8 mouse cellular contexts compared by ENCODE assay signal in the genomic region with DNA sequence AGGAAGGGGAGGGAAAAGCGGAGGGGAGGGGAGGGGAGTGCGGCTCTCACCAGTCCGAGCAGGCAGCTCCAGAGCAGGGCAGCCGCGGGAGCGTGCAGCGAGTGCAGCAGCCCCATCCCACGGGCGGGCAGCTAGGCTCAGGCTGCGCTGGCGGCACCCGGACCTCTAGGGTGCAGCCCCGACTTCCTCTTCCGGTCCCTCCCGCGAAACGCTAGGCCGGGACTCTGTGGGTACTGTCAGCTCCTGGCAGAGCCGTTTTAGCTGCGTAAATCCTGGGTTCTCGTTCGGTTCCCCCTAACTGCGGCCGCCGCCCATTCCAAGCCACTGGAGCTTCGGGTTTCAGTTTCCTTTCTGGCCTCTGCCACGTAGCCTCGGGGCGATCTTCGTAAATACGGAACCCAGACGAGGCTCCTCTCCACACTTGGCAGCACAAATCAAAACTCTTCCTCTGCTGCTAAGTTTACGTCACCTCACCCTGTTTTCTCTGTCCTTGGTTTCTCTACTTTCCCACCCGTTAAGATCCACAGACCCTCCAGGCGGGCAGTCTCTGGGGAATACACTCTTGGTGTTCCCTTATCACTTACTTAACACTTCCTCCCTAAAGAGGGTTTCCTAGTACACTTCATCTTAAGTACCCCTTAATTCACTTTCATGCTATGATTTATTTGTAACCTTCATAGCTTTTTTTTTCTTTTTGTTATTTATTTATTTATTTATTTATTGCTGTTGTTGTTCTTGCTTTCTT. TPM values are rescaled to one million over a fixed set of nuclear protein-coding genes. Genes with fewer than 3 reads are reported as not detected.
DNase-seq lines count a peak whose midpoint lies in the region; ATAC-seq and TF ChIP-seq lines count a peak whose summit lies in the region.

A gene (minus strand): TSS at position 339 of the 745 bp plus-strand sequence.

- TF ChIP-seq RAD21 in CH12.LX (IDR thresholded peaks at IDR 0.05; ENCODE audit: low read depth, low read length) = no peak

- peak within 1 kb of the TSS; percentile 75 to 84 (median 81) for H3K4me3 ChIP-seq in CH12.LX (replicated peaks in 1 of 3; ENCODE audit: low read depth in 2 of 3, low read length in 2 of 3, poor library complexity in 1 of 3)
- peak within 1 kb of the TSS; percentile 60 for H3K4me3 ChIP-seq in forebrain, embryonic 11.5 days (ENCODE audit: low read depth, low read length)
- H3K4me3 ChIP-seq in heart, embryonic 16.5 days (ENCODE audit: low read length) = peak within 1 kb of the TSS; percentile 68
- H3K4me3 ChIP-seq in liver, embryonic 15.5 days (replicated peaks) = peak within 1 kb of the TSS; percentile 68
- peak within 1 kb of the TSS; percentile 56 for H3K4me3 ChIP-seq in neural tube, embryonic 12.5 days

- H3K4me2 ChIP-seq in CH12.LX (ENCODE audit: insufficient read depth, low read depth, poor library complexity, severe bottlenecking) = peak within 1 kb of the TSS; percentile 84
- peak within 1 kb of the TSS; percentile 88 for H3K4me2 ChIP-seq in forebrain, embryonic 11.5 days (ENCODE audit: low read depth, low read length, severe bottlenecking)
- peak within 1 kb of the TSS; percentile 79 for H3K4me2 ChIP-seq in heart, embryonic 16.5 days (ENCODE audit: low read depth, low read length)
- peak within 1 kb of the TSS; percentile 86 for H3K4me2 ChIP-seq in liver, embryonic 15.5 days
- peak within 1 kb of the TSS; percentile 67 for H3K4me2 ChIP-seq in neural tube, embryonic 12.5 days (replicated peaks)

- H3K9ac ChIP-seq in CH12.LX (ENCODE audit: insufficient read depth, low read depth) = peak within 1 kb of the TSS; percentile 85
- H3K9ac ChIP-seq in forebrain, embryonic 11.5 days (ENCODE audit: low read length) = peak within 1 kb of the TSS; percentile 85
- H3K9ac ChIP-seq in heart, embryonic 16.5 days (ENCODE audit: low read length) = peak within 1 kb of the TSS; percentile 94
- peak within 1 kb of the TSS; percentile 67 for H3K9ac ChIP-seq in liver, embryonic 15.5 days
- peak within 1 kb of the TSS; percentile 82 for H3K9ac ChIP-seq in neural tube, embryonic 12.5 days

- TF ChIP-seq POLR2A in CH12.LX (IDR thresholded peaks at IDR 0.05; ENCODE audit: low read depth, low read length) = peak; percentile 95

- peaks cover 3 to 29% of the 10 kb centered on the region in 2 experiments; a peak in 3 of 4 replicates for H3K4me1 ChIP-seq in CH12.LX (ENCODE audit: control insufficient read depth in 1 of 2, insufficient read depth in 2 of 2)
- H3K4me1 ChIP-seq in forebrain, embryonic 11.5 days (replicated peaks; ENCODE audit: control insufficient read depth, insufficient read depth, low read length) = no peaks in the 10 kb centered on the region
- H3K4me1 ChIP-seq in heart, embryonic 16.5 days (ENCODE audit: control insufficient read depth, insufficient read depth, low read length) = peaks cover 10% of the 10 kb centered on the region; the same call in 1 of the 2 replicates
- H3K4me1 ChIP-seq in liver, embryonic 15.5 days (replicated peaks) = peaks cover 23% of the 10 kb centered on the region
- H3K4me1 ChIP-seq in neural tube, embryonic 12.5 days = no peaks in the 10 kb centered on the region

- no peaks in the 10 kb centered on the region for H3K9me3 ChIP-seq in CH12.LX (replicated peaks; ENCODE audit: low read length)
- no peaks in the 10 kb centered on the region for H3K9me3 ChIP-seq in forebrain, embryonic 11.5 days (ENCODE audit: control insufficient read depth, low read length)
- no peaks in the 10 kb centered on the region for H3K9me3 ChIP-seq in heart, embryonic 16.5 days (replicated peaks; ENCODE audit: control insufficient read depth, low read length)
- H3K9me3 ChIP-seq in liver, embryonic 15.5 days (replicated peaks) = no peaks in the 10 kb centered on the region
- H3K9me3 ChIP-seq in neural tube, embryonic 12.5 days = no peaks in the 10 kb centered on the region

- peaks cover 10% of the 10 kb centered on the region for H3K79me2 ChIP-seq in CH12.LX (replicated peaks; ENCODE audit: control insufficient read depth, extremely low read depth, insufficient read depth, poor library complexity, severe bottlenecking)

- peak; percentile 100 for ATAC-seq in forebrain, embryonic 11.5 days (replicated peaks; ENCODE audit: low FRiP score)
- ATAC-seq in heart, embryonic 16.5 days (replicated peaks; ENCODE audit: extremely low read depth, insufficient read depth, low FRiP score) = peak; percentile 100
- ATAC-seq in liver, embryonic 15.5 days (ENCODE audit: insufficient read depth) = peak; percentile 98
- peak; percentile 100 for ATAC-seq in neural tube, embryonic 12.5 days (ENCODE audit: low FRiP score, low read depth)

- dilution Hi-C loops in CH12.LX (cut with MboI; ENCODE audit: extremely low pct_ligation_motif_present, extremely low pct_unique_long_range_greater_than_20kb, low sequenced_read_pairs) = no loop called here

- peaks cover 2 to 19% of the 10 kb centered on the region in 2 experiments for H3K36me3 ChIP-seq in CH12.LX (replicated peaks in 1 of 2; ENCODE audit: control insufficient read depth in 1 of 2, insufficient read depth in 1 of 2, low read length in 1 of 2)
- no peaks in the 10 kb centered on the region for H3K36me3 ChIP-seq in forebrain, embryonic 11.5 days (ENCODE audit: control insufficient read depth, insufficient read depth, low read length)
- H3K36me3 ChIP-seq in heart, embryonic 16.5 days (ENCODE audit: control insufficient read depth, insufficient read depth) = no peaks in the 10 kb centered on the region
- H3K36me3 ChIP-seq in liver, embryonic 15.5 days (replicated peaks) = no peaks in the 10 kb centered on the region
- H3K36me3 ChIP-seq in neural tube, embryonic 12.5 days = no peaks in the 10 kb centered on the region

- WGBS in forebrain, embryonic 11.5 days = under 1% methylated on average over 35 of the region's 35 CpGs
- WGBS in heart, embryonic 16.5 days = 1% methylated on average over 33 of the region's 35 CpGs
- WGBS in liver, embryonic 15.5 days (ENCODE audit: insufficient replicate concordance) = 1% methylated on average over 35 of the region's 35 CpGs
- under 1% methylated on average over 35 of the region's 35 CpGs for WGBS in neural tube, embryonic 12.5 days

- peak; percentile 88 for DNase-seq in CH12.LX (ENCODE audit: extremely low read depth)
- peak; percentile 70 for DNase-seq in c-Kit-positive CD71-positive TER-119-negative erythroid progenitor cells, embryonic 14.5 days (ENCODE audit: low read depth)
- peak; percentile 96 for DNase-seq in forebrain, embryonic 11.5 days (ENCODE audit: low spot score)
- DNase-seq in kidney, postnatal 36 days = peak; percentile 93 to 94
- DNase-seq in telencephalon, adult 2 months (ENCODE audit: low read depth, low spot score) = peak; percentile 89

- in situ Hi-C loops in CH12.LX (cut with MboI; ENCODE audit: low pct_ligation_motif_present, low pct_unique_long_range_greater_than_20kb, low sequenced_read_pairs) = no loop called here

- TF ChIP-seq CTCF in CH12.LX (conservative IDR thresholded peaks at IDR 0.05 in 1 of 2, IDR thresholded peaks at IDR 0.05 in 1 of 2; ENCODE audit: low read depth in 2 of 2, low read length in 2 of 2) = peak in 1 of 2 experiments; percentile 16; a peak in 1 of 4 replicates

- no peaks in the 10 kb centered on the region for H3K27me3 ChIP-seq in CH12.LX (replicated peaks)
- no peaks in the 10 kb centered on the region for H3K27me3 ChIP-seq in forebrain, embryonic 11.5 days (ENCODE audit: control insufficient read depth, insufficient read depth, low read length)
- H3K27me3 ChIP-seq in heart, embryonic 16.5 days (ENCODE audit: control insufficient read depth, insufficient read depth, low read length) = no peaks in the 10 kb centered on the region
- H3K27me3 ChIP-seq in liver, embryonic 15.5 days = no peaks in the 10 kb centered on the region
- no peaks in the 10 kb centered on the region for H3K27me3 ChIP-seq in neural tube, embryonic 12.5 days (replicated peaks)

- TF ChIP-seq EP300 in CH12.LX (IDR thresholded peaks at IDR 0.05; ENCODE audit: low read length) = 0 out of 2 replicates have a peak, but pooled peaks have one; percentile 27

- peak within 1 kb of the TSS; percentile 58 for H3K27ac ChIP-seq in CH12.LX (ENCODE audit: insufficient read depth, low read depth)
- H3K27ac ChIP-seq in forebrain, embryonic 11.5 days (ENCODE audit: low read depth, low read length) = peak within 1 kb of the TSS; percentile 90
- peak within 1 kb of the TSS; percentile 99 for H3K27ac ChIP-seq in heart, embryonic 16.5 days (ENCODE audit: low read length)
- H3K27ac ChIP-seq in liver, embryonic 15.5 days (replicated peaks) = peak within 1 kb of the TSS; percentile 89
- H3K27ac ChIP-seq in neural tube, embryonic 12.5 days = peak within 1 kb of the TSS; percentile 94

TF ChIP-seq in CH12.LX, 34 proteins besides CTCF, POLR2A, EP300 and RAD21 (continues in another document):
- TF ChIP-seq ZKSCAN1 (IDR thresholded peaks at IDR 0.05; ENCODE audit: borderline replicate concordance, low read depth, low read length) = no peak
- TF ChIP-seq USF2 (conservative IDR thresholded peaks at IDR 0.05; ENCODE audit: low read depth, low read length) = no peak
- peak; percentile 65 for TF ChIP-seq MXI1 (IDR thresholded peaks at IDR 0.05; ENCODE audit: low read depth, low read length)
- no peak; the same call in 1 of the 2 replicates for TF ChIP-seq RCOR1 (conservative IDR thresholded peaks at IDR 0.05; ENCODE audit: low read depth, low read length)
- TF ChIP-seq POLR2AphosphoS2 (IDR thresholded peaks at IDR 0.05; ENCODE audit: low read depth, low read length) = peak; percentile 84
- TF ChIP-seq MAX (IDR thresholded peaks at IDR 0.05; ENCODE audit: low read length) = peak; percentile 67
- peak; percentile 54; the same call in 1 of the 2 replicates for TF ChIP-seq NRF1 (IDR thresholded peaks at IDR 0.05; ENCODE audit: low read depth, low read length)
- no peak for TF ChIP-seq PAX5 (IDR thresholded peaks at IDR 0.05; ENCODE audit: low read length)
- TF ChIP-seq HCFC1 (IDR thresholded peaks at IDR 0.05; ENCODE audit: low read depth, low read length) = peak; percentile 88
- TF ChIP-seq TBP (conservative IDR thresholded peaks at IDR 0.05; ENCODE audit: low read depth, low read length) = peak; percentile 83
- TF ChIP-seq JUND (conservative IDR thresholded peaks at IDR 0.05; ENCODE audit: low read depth, low read length) = no peak
- TF ChIP-seq MAZ (IDR thresholded peaks at IDR 0.05; ENCODE audit: low read depth, low read length) = peak; percentile 80
- TF ChIP-seq ZMIZ1 (IDR thresholded peaks at IDR 0.05; ENCODE audit: low read depth, low read length) = peak; percentile 94
- 0 out of 2 replicates have a peak, but pooled peaks have one; percentile 39 for TF ChIP-seq BHLHE40 (IDR thresholded peaks at IDR 0.05; ENCODE audit: low read depth, low read length)

RNA-seq across cellular contexts. Expression of the gene that starts here (rescaled TPM):
- total RNA-seq in CH12.LX (2012; rRNA removed) (29.8 and 37.4 TPM in 2 replicates), CH12.LX (2014; rRNA removed) (52.4 and 58.5 TPM in 2 replicates)
- 34.0 and 35.3 TPM in 2 replicates for polyA plus RNA-seq in CH12.LX (2012; ENCODE audit: insufficient read length, low read depth)
- 35.2 and 39.3 TPM in 2 replicates for polyA plus RNA-seq in forebrain, embryonic 11.5 days (2014; fragmentation: Nextera tagmentation; extraction: Ambion mirVana)
- 41.5 and 43.6 TPM in 2 replicates for polyA plus RNA-seq in heart, embryonic 16.5 days (2015; fragmentation: Nextera tagmentation; extraction: Ambion mirVana)
- 20.0 and 25.3 TPM in 2 replicates for polyA plus RNA-seq in liver, embryonic 15.5 days (2015; fragmentation: Nextera tagmentation; extraction: Ambion mirVana)
- 34.6 and 36.7 TPM in 2 replicates for polyA plus RNA-seq in neural tube, embryonic 12.5 days (2016; fragmentation: Nextera tagmentation; extraction: Ambion mirVana)

Comparison
In these comparisons a context has a peak if more than half of its experiments do, and no peak if none do; other contexts are left out.
1. Peak in every context shown above with its lines: DNase-seq, ATAC-seq, H3K4me3 ChIP-seq and H3K27ac ChIP-seq.